Mouse (Mus musculus) lung, embryonic 15.5 days (tissue): ENCODE data around the gene Wdr6. TPM values are rescaled to one million over a fixed set of nuclear protein-coding genes. Genes with fewer than 3 reads are reported as not detected.
"Not testable (repeated sequence)": the region's sequence is repeated elsewhere in the genome, so short reads cannot be mapped to it uniquely, and the experiment has no call there.

Source experiments
- ATAC-seq: fragments of 200-750 bp; cut with Nextera tagmentation; 2 replicates; pipeline ENCODE4 v1.8.0; 2017; ENCODE audit warnings: moderate number of reproducible peaks, borderline replicate concordance; ENCODE audit not compliant: low FRiP score, low TSS enrichment; ENCODE audit errors: extremely low read depth
- H3K27ac ChIP-seq: fragments of 300-500 bp; sonication (generic); 2 replicates; pipeline ENCODE4 v1.5.1; 2015; ENCODE audit warnings: moderate library complexity, mild to moderate bottlenecking, inconsistent platforms
- H3K27me3 ChIP-seq: fragments of 300-500 bp; sonication (generic); 2 replicates; pipeline ENCODE4 v1.6.1; 2015; ENCODE audit warnings: inconsistent platforms
- H3K36me3 ChIP-seq: fragments of 300-500 bp; sonication (generic); 2 replicates; pipeline ENCODE4 v1.6.1; 2015; ENCODE audit warnings: inconsistent platforms
- H3K4me1 ChIP-seq: fragments of 300-500 bp; sonication (generic); 2 replicates; pipeline ENCODE4 v1.6.1; 2015; ENCODE audit warnings: inconsistent platforms
- H3K4me2 ChIP-seq: fragments of 300-500 bp; sonication (generic); 2 replicates; pipeline ENCODE4 v1.6.1; 2015; ENCODE audit warnings: inconsistent platforms, mild to moderate bottlenecking, moderate library complexity
- H3K4me3 ChIP-seq: fragments of 300-500 bp; sonication (generic); 2 replicates; pipeline ENCODE4 v1.5.1; 2015; ENCODE audit warnings: mild to moderate bottlenecking, inconsistent platforms
- H3K9ac ChIP-seq: fragments of 300-500 bp; sonication (generic); 2 replicates; pipeline ENCODE4 v1.6.1; 2015; ENCODE audit warnings: inconsistent platforms
- H3K9me3 ChIP-seq: fragments of 300-500 bp; sonication (generic); 2 replicates; pipeline ENCODE4 v1.6.1; 2016; ENCODE audit warnings: inconsistent platforms
- WGBS: fragments of 180-500 bp; shearing (Covaris S2); methylation state at CpG from one replicate; pipeline ENCODE4 v1.1.7; 2015; 5-methylcytosine and 5-hydroxymethylcytosine counted together
- polyA plus RNA-seq: library from polyadenylated mRNA; unstranded; fragments of >200 nt; fragmentation: Nextera tagmentation; extraction: Ambion mirVana; gene quantifications from 2 replicates; pipeline ENCODE4 v1.2.1, GENCODE M21; 2015

Wdr6 gene
- polyA plus RNA-seq, result 131 and 134 TPM in 2 replicates

- H3K9me3 ChIP-seq, result no peaks in the 10 kb centered on the region
- peak within 1 kb of the TSS; percentile 81 for H3K4me3 ChIP-seq
- H3K4me2 ChIP-seq, result peak within 1 kb of the TSS; percentile 84
- H3K27ac ChIP-seq, result peak within 1 kb of the TSS; percentile 95
- peaks cover 26% of the 10 kb centered on the region for H3K36me3 ChIP-seq
- H3K4me1 ChIP-seq, result peaks cover 33% of the 10 kb centered on the region
- peak within 1 kb of the TSS; percentile 86 for H3K9ac ChIP-seq
- ATAC-seq, result peak; percentile 97
- H3K27me3 ChIP-seq, result no peaks in the 10 kb centered on the region
- whole genome bisulfite sequencing, result 5% methylated on average over 51 of the region's 51 CpGs
Observed at GRCm38 (mm10) chr9:108578545-108579343, at the start of gene Wdr6. Wdr6 (minus strand) TSS chr9:108578739.

- ATAC-seq, result no peak
- Histone ChIP-seq H3K4me2 (no peak overlapping the region), H3K27me3 (no peaks in the 10 kb centered on the region), H3K9me3 (no peaks in the 10 kb centered on the region), H3K4me3 (no peak overlapping the region), H3K9ac (no peak overlapping the region), H3K27ac (no peak overlapping the region), H3K4me1 (0 out of 2 replicates have a peak, but pooled peaks cover 4% of the 10 kb centered on the region), H3K36me3 (peaks cover 8% of the 10 kb centered on the region)
- WGBS, result 74% methylated on average over 4 of the region's 4 CpGs
Observed at GRCm38 (mm10) chr9:108628141-108628540, 49.6 kb upstream of the Wdr6 start.

GRCm38 (mm10) chr9:108626498-108626897 is 48.0 kb upstream of the Wdr6 start:
- no peak overlapping the region for H3K9ac ChIP-seq
- 0 out of 2 replicates have a peak, but pooled peaks cover 4% of the 10 kb centered on the region for H3K4me1 ChIP-seq
- H3K27me3 ChIP-seq, result no peaks in the 10 kb centered on the region
- 26% methylated on average over 2 of the region's 2 CpGs for WGBS
- H3K36me3 ChIP-seq, result peaks cover 8% of the 10 kb centered on the region
- H3K9me3 ChIP-seq, result no peaks in the 10 kb centered on the region
- peak; percentile 73; the same call in 1 of the 2 replicates for ATAC-seq
- 0 out of 2 replicates have a peak overlapping the region, but pooled peaks have one; percentile 25 for H3K27ac ChIP-seq
- no peak overlapping the region for H3K4me3 ChIP-seq
- no peak overlapping the region for H3K4me2 ChIP-seq

GRCm38 (mm10) chr9:108617301-108617700 is 38.8 kb upstream of the Wdr6 start:
- no peak overlapping the region for H3K9ac ChIP-seq
- no peaks in the 10 kb centered on the region for H3K4me1 ChIP-seq
- WGBS, result 89% methylated on average over 1 of the region's 1 CpGs
- H3K4me3 ChIP-seq, result no peak overlapping the region
- no peaks in the 10 kb centered on the region for H3K27me3 ChIP-seq
- no peak for ATAC-seq
- no peak overlapping the region for H3K4me2 ChIP-seq
- no peaks in the 10 kb centered on the region for H3K9me3 ChIP-seq
- peaks cover 56% of the 10 kb centered on the region for H3K36me3 ChIP-seq
- H3K27ac ChIP-seq, result no peak overlapping the region

- WGBS, result 93% methylated on average over 10 of the region's 10 CpGs
- Histone ChIP-seq H3K36me3 (peaks cover 93% of the 10 kb centered on the region), H3K4me3 (no peak overlapping the region), H3K9me3 (no peaks in the 10 kb centered on the region), H3K9ac (no peak overlapping the region), H3K27me3 (no peaks in the 10 kb centered on the region), H3K4me2 (no peak overlapping the region), H3K27ac (no peak overlapping the region), H3K4me1 (no peaks in the 10 kb centered on the region)
- no peak for ATAC-seq
Observed at GRCm38 (mm10) chr9:108611488-108611887, 32.9 kb upstream of the Wdr6 start.

- no peaks in the 10 kb centered on the region for H3K9me3 ChIP-seq
- ATAC-seq, result no peak
- no peaks in the 10 kb centered on the region for H3K4me1 ChIP-seq
- no peak overlapping the region for H3K4me3 ChIP-seq
- H3K27ac ChIP-seq, result no peak overlapping the region
- H3K36me3 ChIP-seq, result peaks cover 94% of the 10 kb centered on the region
- H3K27me3 ChIP-seq, result no peaks in the 10 kb centered on the region
- H3K4me2 ChIP-seq, result no peak overlapping the region
- H3K9ac ChIP-seq, result no peak overlapping the region
- WGBS, result 91% methylated on average over 4 of the region's 4 CpGs
Observed at GRCm38 (mm10) chr9:108608889-108609288, 30.4 kb upstream of the Wdr6 start.

GRCm38 (mm10) chr9:108607929-108608328 is 29.4 kb upstream of the Wdr6 start:
- peaks cover 92% of the 10 kb centered on the region for H3K36me3 ChIP-seq
- not testable (repeated sequence) for H3K4me2 ChIP-seq, H3K4me3 ChIP-seq, H3K9me3 ChIP-seq, H3K27ac ChIP-seq, H3K4me1 ChIP-seq, ATAC-seq, H3K27me3 ChIP-seq, H3K9ac ChIP-seq
- WGBS, result 75% methylated on average over 5 of the region's 5 CpGs

- ATAC-seq, result no peak
- H3K4me2 ChIP-seq, result no peak overlapping the region
- 74% methylated on average over 4 of the region's 4 CpGs for WGBS
- H3K9ac ChIP-seq, result no peak overlapping the region
- H3K36me3 ChIP-seq, result peaks cover 40% of the 10 kb centered on the region
- H3K9me3 ChIP-seq, result no peaks in the 10 kb centered on the region
- no peaks in the 10 kb centered on the region for H3K27me3 ChIP-seq
- no peak overlapping the region for H3K4me3 ChIP-seq
- H3K27ac ChIP-seq, result no peak overlapping the region
- peaks cover 5% of the 10 kb centered on the region; the same call in 1 of the 2 replicates for H3K4me1 ChIP-seq
Observed at GRCm38 (mm10) chr9:108601986-108602385, 23.4 kb upstream of the Wdr6 start.

GRCm38 (mm10) chr9:108600011-108600410 is 21.5 kb upstream of the Wdr6 start:
- no peak for ATAC-seq
- no peak overlapping the region for H3K4me2 ChIP-seq
- WGBS, result 37% methylated on average over 2 of the region's 2 CpGs
- H3K9me3 ChIP-seq, result no peaks in the 10 kb centered on the region
- no peak overlapping the region for H3K27ac ChIP-seq
- no peak overlapping the region for H3K9ac ChIP-seq
- peaks cover 23% of the 10 kb centered on the region for H3K36me3 ChIP-seq
- no peak overlapping the region for H3K4me3 ChIP-seq
- H3K27me3 ChIP-seq, result no peaks in the 10 kb centered on the region
- peaks cover 5% of the 10 kb centered on the region; the same call in 1 of the 2 replicates for H3K4me1 ChIP-seq

GRCm38 (mm10) chr9:108599021-108599566 is 20.6 kb upstream of the Wdr6 start:
- Histone ChIP-seq H3K27me3 (no peaks in the 10 kb centered on the region), H3K9me3 (no peaks in the 10 kb centered on the region), H3K4me2 (no peak overlapping the region), H3K4me1 (peaks cover 5% of the 10 kb centered on the region; the same call in 1 of the 2 replicates), H3K36me3 (peaks cover 15% of the 10 kb centered on the region), H3K9ac (no peak overlapping the region), H3K4me3 (no peak overlapping the region), H3K27ac (no peak overlapping the region)
- no peak for ATAC-seq
- 71% methylated on average over 4 of the region's 4 CpGs for WGBS

- peak within 1 kb of the TSS; percentile 64 for H3K9ac ChIP-seq
- H3K27ac ChIP-seq, result no peak within 1 kb of the TSS
- H3K4me3 ChIP-seq, result peak within 1 kb of the TSS; percentile 82
- no peaks in the 10 kb centered on the region for H3K9me3 ChIP-seq
- WGBS, result 2% methylated on average over 69 of the region's 69 CpGs
- peak within 1 kb of the TSS; percentile 92 for H3K4me2 ChIP-seq
- H3K27me3 ChIP-seq, result no peaks in the 10 kb centered on the region
- H3K36me3 ChIP-seq, result no peaks in the 10 kb centered on the region
- peak; percentile 85; the same call in 1 of the 2 replicates for ATAC-seq
- peaks cover 5% of the 10 kb centered on the region; the same call in 1 of the 2 replicates for H3K4me1 ChIP-seq
Observed at GRCm38 (mm10) chr9:108596998-108597764, 18.6 kb upstream of the Wdr6 start, which contains the start of gene P4htm. P4htm (minus strand) TSS chr9:108597667.
